Mouse (Mus musculus): ENCODE measurements around the gene Abtb2. TPM values are rescaled to one million over a fixed set of nuclear protein-coding genes. Genes with fewer than 3 reads are reported as not detected.

Gene Abtb2
- total and polyA plus RNA-seq, 3 experiments, result 23.0 to 28.7 (median 24.7) TPM

GRCm38 (mm10) chr2:103609499-103609898 lies 43.4 kb downstream of the Abtb2 start:
- peaks cover 3% of the 10 kb centered on the region; the same call in 1 of the 2 replicates for H3K36me3 ChIP-seq (ENCODE audit: control insufficient read depth, insufficient read depth, low read length)
- H3K79me2 ChIP-seq (replicated peaks; ENCODE audit: control insufficient read depth, insufficient read depth, low read length), result no peaks in the 10 kb centered on the region
- no peak overlapping the region for H3K4me3 ChIP-seq
- peaks cover 6% of the 10 kb centered on the region; the same call in 1 of the 2 replicates for H3K4me1 ChIP-seq (ENCODE audit: control insufficient read depth, insufficient read depth, low read length)
- no peak overlapping the region for H3K27ac ChIP-seq
- intact Hi-C loops (cut with DNase I), result no loop called here
- H3K9ac ChIP-seq (ENCODE audit: low read depth, low read length), result no peak overlapping the region
- DNase-seq, result peak in 1 of 2 experiments; percentile 56
- H3K27me3 ChIP-seq (ENCODE audit: control insufficient read depth, insufficient read depth, low read length), result no peaks in the 10 kb centered on the region
- TF ChIP-seq POLR2A (IDR thresholded peaks at IDR 0.05; ENCODE audit: insufficient read depth, low read depth, low read length) (no peak), EP300 (IDR thresholded peaks at IDR 0.05; ENCODE audit: insufficient read depth, low read depth, low read length) (no peak), CTCF (IDR thresholded peaks at IDR 0.05) (no peak)
- WGBS, result 29% methylated on average over 3 of the region's 3 CpGs

- no peak for TF ChIP-seq POLR2A (IDR thresholded peaks at IDR 0.05; ENCODE audit: insufficient read depth, low read depth, low read length)
- no peak for TF ChIP-seq EP300 (IDR thresholded peaks at IDR 0.05; ENCODE audit: insufficient read depth, low read depth, low read length)
- TF ChIP-seq CTCF (IDR thresholded peaks at IDR 0.05), result no peak
- Histone ChIP-seq H3K4me3 (no peak overlapping the region), H3K36me3 (ENCODE audit: control insufficient read depth, insufficient read depth, low read length) (peaks cover 3% of the 10 kb centered on the region; the same call in 1 of the 2 replicates), H3K79me2 (replicated peaks; ENCODE audit: control insufficient read depth, insufficient read depth, low read length) (no peaks in the 10 kb centered on the region; the same call in 1 of the 2 replicates), H3K27me3 (ENCODE audit: control insufficient read depth, insufficient read depth, low read length) (no peaks in the 10 kb centered on the region), H3K9ac (ENCODE audit: low read depth, low read length) (no peak overlapping the region), H3K4me1 (ENCODE audit: control insufficient read depth, insufficient read depth, low read length) (peaks cover 6% of the 10 kb centered on the region; the same call in 1 of the 2 replicates), H3K27ac (no peak overlapping the region)
- WGBS, result 91% methylated on average over 8 of the region's 8 CpGs
- DNase-seq, result no peak
- intact Hi-C loops (cut with DNase I), result no loop called here
Observed at GRCm38 (mm10) chr2:103610831-103611535, 44.9 kb downstream of the Abtb2 start.

- H3K36me3 ChIP-seq (ENCODE audit: control insufficient read depth, insufficient read depth, low read length), result peaks cover 3% of the 10 kb centered on the region; the same call in 1 of the 2 replicates
- intact Hi-C loops (cut with DNase I), result no loop called here
- no peak overlapping the region for H3K27ac ChIP-seq
- peaks cover 4% of the 10 kb centered on the region; the same call in 1 of the 2 replicates for H3K4me1 ChIP-seq (ENCODE audit: control insufficient read depth, insufficient read depth, low read length)
- TF ChIP-seq CTCF (IDR thresholded peaks at IDR 0.05), result no peak
- no peak for TF ChIP-seq EP300 (IDR thresholded peaks at IDR 0.05; ENCODE audit: insufficient read depth, low read depth, low read length)
- no peak for TF ChIP-seq POLR2A (IDR thresholded peaks at IDR 0.05; ENCODE audit: insufficient read depth, low read depth, low read length)
- no peak overlapping the region for H3K4me3 ChIP-seq
- no peaks in the 10 kb centered on the region for H3K27me3 ChIP-seq (ENCODE audit: control insufficient read depth, insufficient read depth, low read length)
- H3K9ac ChIP-seq (ENCODE audit: low read depth, low read length), result no peak overlapping the region
- no peaks in the 10 kb centered on the region; the same call in 1 of the 2 replicates for H3K79me2 ChIP-seq (replicated peaks; ENCODE audit: control insufficient read depth, insufficient read depth, low read length)
- 71% methylated on average over 3 of the region's 3 CpGs for WGBS
- DNase-seq, result no peak
Observed at GRCm38 (mm10) chr2:103613865-103614264, 47.8 kb downstream of the Abtb2 start.

GRCm38 (mm10) chr2:103615028-103615427 lies 48.9 kb downstream of the Abtb2 start:
- no peak overlapping the region for H3K9ac ChIP-seq (ENCODE audit: low read depth, low read length)
- no peak overlapping the region for H3K4me3 ChIP-seq
- H3K27me3 ChIP-seq (ENCODE audit: control insufficient read depth, insufficient read depth, low read length), result no peaks in the 10 kb centered on the region
- H3K36me3 ChIP-seq (ENCODE audit: control insufficient read depth, insufficient read depth, low read length), result no peaks in the 10 kb centered on the region
- no peaks in the 10 kb centered on the region; the same call in 1 of the 2 replicates for H3K79me2 ChIP-seq (replicated peaks; ENCODE audit: control insufficient read depth, insufficient read depth, low read length)
- TF ChIP-seq POLR2A (IDR thresholded peaks at IDR 0.05; ENCODE audit: insufficient read depth, low read depth, low read length), result no peak
- intact Hi-C loops (cut with DNase I), result no loop called here
- H3K27ac ChIP-seq, result no peak overlapping the region
- no peak for DNase-seq
- no peaks in the 10 kb centered on the region; the same call in 1 of the 2 replicates for H3K4me1 ChIP-seq (ENCODE audit: control insufficient read depth, insufficient read depth, low read length)
- WGBS, result 81% methylated on average over 5 of the region's 5 CpGs

- intact Hi-C loops (cut with DNase I), result no loop called here
- H3K27me3 ChIP-seq (ENCODE audit: control insufficient read depth, insufficient read depth, low read length), result no peaks in the 10 kb centered on the region
- no peaks in the 10 kb centered on the region; the same call in 1 of the 2 replicates for H3K4me1 ChIP-seq (ENCODE audit: control insufficient read depth, insufficient read depth, low read length)
- H3K27ac ChIP-seq, result no peak overlapping the region
- no peak for TF ChIP-seq EP300 (IDR thresholded peaks at IDR 0.05; ENCODE audit: insufficient read depth, low read depth, low read length)
- no peak for TF ChIP-seq POLR2A (IDR thresholded peaks at IDR 0.05; ENCODE audit: insufficient read depth, low read depth, low read length)
- TF ChIP-seq CTCF (IDR thresholded peaks at IDR 0.05), result no peak
- no peak for DNase-seq
- H3K9ac ChIP-seq (ENCODE audit: low read depth, low read length), result no peak overlapping the region
- no peak overlapping the region for H3K4me3 ChIP-seq
- no peaks in the 10 kb centered on the region; the same call in 1 of the 2 replicates for H3K79me2 ChIP-seq (replicated peaks; ENCODE audit: control insufficient read depth, insufficient read depth, low read length)
- no peaks in the 10 kb centered on the region for H3K36me3 ChIP-seq (ENCODE audit: control insufficient read depth, insufficient read depth, low read length)
Observed at GRCm38 (mm10) chr2:103618407-103618806, 52.3 kb downstream of the Abtb2 start.

- H3K79me2 ChIP-seq (replicated peaks; ENCODE audit: control insufficient read depth, insufficient read depth, low read length), result 0 out of 2 replicates have a peak, but pooled peaks cover 2% of the 10 kb centered on the region
- 86% methylated on average over 4 of the region's 4 CpGs for WGBS
- no peak overlapping the region for H3K4me3 ChIP-seq
- H3K27ac ChIP-seq, result no peak overlapping the region
- H3K27me3 ChIP-seq (ENCODE audit: control insufficient read depth, insufficient read depth, low read length), result no peaks in the 10 kb centered on the region
- peaks cover 9% of the 10 kb centered on the region for H3K4me1 ChIP-seq (ENCODE audit: control insufficient read depth, insufficient read depth, low read length)
- no peak overlapping the region for H3K9ac ChIP-seq (ENCODE audit: low read depth, low read length)
- peaks cover 8% of the 10 kb centered on the region for H3K36me3 ChIP-seq (ENCODE audit: control insufficient read depth, insufficient read depth, low read length)
- TF ChIP-seq POLR2A (IDR thresholded peaks at IDR 0.05; ENCODE audit: insufficient read depth, low read depth, low read length), result no peak
- TF ChIP-seq CTCF (IDR thresholded peaks at IDR 0.05), result no peak
- no peak for TF ChIP-seq EP300 (IDR thresholded peaks at IDR 0.05; ENCODE audit: insufficient read depth, low read depth, low read length)
- no peak for DNase-seq
- intact Hi-C loops (cut with DNase I), result no loop called here
Observed at GRCm38 (mm10) chr2:103622950-103623349, 56.8 kb downstream of the Abtb2 start.
